Mouse (Mus musculus) ZHBTc4 (cell line): ENCODE data around the gene Cdc26.

ENCODE experiments used
- DNase-seq: peaks from one replicate; pipeline ENCODE4 v3.0.0-alpha.2; 2011; ENCODE audit warnings: low read depth, low spot score

Cdc26 gene

DNA sequence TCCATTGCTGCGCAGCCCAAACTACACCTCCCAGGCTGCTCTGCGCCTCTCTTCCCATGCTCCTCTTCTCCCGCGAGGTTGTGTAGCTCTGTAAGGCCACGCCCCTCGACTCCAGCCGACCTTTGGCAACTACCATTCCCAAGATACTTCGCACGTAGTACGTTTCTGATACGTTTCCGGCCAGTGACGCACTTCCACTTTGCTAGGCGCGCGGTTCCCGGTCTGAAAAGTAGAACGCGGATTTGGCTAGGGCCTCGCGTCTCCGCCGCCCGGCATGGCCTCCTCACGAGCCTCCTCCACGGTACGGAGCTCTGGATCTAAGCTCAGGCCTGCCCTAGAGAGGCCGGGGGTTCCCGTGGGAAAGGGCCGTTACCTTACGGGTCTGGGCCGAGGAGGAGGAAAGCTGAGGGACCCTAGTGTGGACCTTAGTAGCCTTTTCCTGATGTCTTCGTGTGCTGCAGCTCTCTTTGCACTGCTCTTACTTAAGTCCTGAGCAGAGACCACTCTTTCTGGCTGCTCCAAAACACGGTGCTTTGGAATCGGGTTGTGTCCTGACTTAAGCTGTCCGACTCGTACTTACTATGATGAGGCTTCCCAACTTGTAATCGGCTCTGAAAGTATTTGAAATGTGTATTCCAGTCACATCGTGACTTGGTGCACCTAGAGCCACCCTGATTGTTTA is at the start of gene Cdc26, which contains the start of gene Prpf4:
Gene Cdc26, minus strand, starts transcription at position 42 of the 682 bp plus-strand sequence.
Gene Prpf4, plus strand, starts transcription at position 197 of the 682 bp plus-strand sequence.
- DNase-seq = peak; percentile 100

DNA sequence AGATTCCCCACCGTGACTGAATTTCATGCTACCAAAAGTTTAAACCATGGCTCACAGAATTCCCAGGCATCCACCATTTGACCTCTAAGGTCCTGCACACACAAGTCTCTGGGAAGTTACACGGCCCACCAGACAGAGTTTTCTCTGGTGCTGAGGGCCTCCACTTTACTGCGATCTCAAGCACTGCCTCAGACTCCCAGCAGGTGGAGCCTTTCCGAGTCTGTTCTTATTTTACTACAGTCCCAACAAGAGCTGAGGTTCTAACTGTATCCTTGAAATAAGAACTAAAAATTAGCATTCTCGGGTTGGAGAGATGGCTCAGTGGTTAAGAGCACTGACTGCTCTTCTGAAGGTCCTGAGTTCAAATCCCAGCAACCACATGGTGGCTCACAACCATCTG is 46.6 kb upstream of the Cdc26 start:
- DNase-seq = peak; percentile 63

DNA sequence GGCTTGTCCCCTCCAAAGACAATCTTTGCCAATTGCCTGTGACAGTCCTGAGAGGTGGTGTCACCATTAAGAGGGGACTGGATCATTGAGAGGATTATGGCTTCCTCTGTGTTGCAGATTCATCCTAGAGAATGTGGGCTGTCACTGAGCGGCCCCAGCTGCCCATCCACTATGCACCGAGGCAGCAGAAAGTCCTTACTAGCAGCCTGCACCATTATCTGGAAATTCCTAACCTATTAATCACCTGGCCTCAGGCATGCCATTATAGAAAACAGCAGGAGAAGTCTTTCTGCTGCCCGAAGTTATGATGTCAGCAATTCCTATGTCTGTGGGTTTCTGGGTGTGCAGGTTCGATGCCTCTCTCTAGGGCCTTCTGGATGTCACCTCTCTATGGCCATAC is 32.5 kb upstream of the Cdc26 start:
- no peak for DNase-seq

DNA sequence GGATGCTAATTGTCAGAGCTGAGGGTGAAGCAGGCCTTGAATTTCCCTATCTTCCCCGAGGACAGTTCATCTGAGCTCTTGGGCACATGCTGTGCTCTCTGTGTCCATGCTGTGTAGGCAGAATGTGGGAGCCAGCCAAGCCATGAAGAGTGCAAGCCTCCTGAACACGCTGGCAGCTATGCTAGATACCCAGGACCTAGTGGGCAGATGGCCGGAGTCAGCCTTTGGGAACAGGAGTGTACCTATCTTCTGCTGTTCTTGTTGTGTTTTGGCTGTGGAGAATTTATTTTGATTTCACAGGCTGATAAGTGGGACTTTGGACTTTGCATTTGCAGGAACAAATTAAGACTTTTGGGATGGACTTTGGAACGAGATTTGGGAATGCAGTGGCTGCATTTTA is 32.1 kb upstream of the Cdc26 start:
- DNase-seq = no peak

DNA sequence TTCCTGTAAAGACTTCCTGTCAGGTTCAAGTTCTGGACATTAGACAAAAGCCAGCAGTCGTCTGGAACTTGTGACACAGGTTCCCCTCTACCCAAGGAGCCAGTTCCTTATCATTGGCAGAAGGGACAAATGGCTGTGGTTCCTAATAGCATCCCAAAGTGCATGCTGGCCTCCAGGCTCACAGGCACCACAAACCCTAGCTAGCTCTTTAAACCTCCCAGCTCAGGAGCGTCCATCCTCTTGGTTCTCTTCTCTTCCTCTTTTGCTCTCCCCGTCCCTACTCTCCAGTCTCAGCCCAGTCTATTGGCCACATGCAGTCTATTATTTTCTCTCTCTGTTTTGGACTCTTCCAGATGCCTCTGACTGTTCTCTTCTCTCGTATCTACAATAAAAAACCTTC is 31.4 kb upstream of the Cdc26 start:
- no peak for DNase-seq

DNA sequence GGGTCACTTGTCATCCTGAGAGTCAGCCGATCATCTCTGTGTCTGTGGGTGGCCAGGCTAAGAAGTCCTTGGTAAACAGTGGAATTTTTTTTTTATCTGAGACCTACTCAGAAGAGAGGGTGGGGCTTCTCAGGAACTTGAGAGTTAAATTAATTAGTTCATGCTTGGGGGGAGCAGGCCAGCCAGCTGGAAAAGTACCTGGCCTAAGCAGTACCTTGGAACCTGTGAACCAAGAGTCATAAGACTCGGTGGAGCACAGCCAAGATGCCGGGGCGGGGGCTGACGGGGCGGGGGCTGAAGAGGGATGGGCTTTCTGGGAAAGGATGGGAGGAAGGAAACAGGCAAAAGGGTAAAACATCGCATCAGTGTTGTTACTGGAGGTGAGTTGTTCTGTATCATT is 29.4 kb upstream of the Cdc26 start:
- no peak for DNase-seq

DNA sequence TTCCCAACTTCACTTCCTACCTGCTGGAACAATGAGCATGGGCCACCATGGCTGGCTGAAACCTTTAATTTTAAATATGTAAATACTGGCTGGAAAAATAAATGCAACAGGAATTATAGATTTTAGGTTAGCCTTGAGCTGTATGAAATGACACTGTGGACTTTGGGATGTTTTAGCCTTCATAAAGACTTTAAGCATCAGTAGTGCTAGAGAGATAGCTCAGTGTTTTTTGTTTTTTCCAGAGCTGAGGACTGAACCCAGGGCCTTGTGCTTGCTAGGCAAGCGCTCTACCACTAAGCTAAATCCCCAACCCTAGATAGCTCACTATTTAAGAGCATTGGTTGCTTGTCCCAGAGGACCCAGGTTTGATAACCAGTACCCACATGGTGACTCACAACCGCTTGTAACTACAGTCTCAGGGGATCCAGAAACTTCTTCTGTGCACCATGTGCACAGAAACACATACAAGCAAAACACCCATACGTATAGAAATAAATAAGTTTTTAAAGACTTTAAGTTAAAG is 28.9 kb upstream of the Cdc26 start:
- no peak for DNase-seq

DNA sequence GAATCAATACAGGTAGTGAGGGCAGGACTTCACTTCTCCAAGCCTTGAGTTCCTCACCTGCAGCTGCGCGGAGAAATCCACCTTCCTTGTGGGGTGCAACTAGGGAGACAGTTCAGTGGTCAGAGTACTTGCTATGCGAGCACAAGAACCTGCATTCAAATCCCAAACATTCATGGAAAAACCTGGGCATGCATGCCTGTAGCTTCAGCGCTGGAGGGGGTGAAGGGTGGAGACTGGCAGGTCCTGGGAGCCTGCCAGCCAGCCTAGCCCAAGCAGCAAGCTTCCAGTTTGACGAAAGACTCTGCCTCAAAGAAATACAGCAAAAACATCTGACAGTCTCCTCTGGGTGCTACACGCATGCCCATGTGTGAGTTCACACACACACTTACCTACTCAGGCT is 26.6 kb upstream of the Cdc26 start, which contains the start of gene Rnf183:
Gene Rnf183, minus strand, starts transcription at position 172 of the 400 bp plus-strand sequence.
- DNase-seq = no peak

DNA sequence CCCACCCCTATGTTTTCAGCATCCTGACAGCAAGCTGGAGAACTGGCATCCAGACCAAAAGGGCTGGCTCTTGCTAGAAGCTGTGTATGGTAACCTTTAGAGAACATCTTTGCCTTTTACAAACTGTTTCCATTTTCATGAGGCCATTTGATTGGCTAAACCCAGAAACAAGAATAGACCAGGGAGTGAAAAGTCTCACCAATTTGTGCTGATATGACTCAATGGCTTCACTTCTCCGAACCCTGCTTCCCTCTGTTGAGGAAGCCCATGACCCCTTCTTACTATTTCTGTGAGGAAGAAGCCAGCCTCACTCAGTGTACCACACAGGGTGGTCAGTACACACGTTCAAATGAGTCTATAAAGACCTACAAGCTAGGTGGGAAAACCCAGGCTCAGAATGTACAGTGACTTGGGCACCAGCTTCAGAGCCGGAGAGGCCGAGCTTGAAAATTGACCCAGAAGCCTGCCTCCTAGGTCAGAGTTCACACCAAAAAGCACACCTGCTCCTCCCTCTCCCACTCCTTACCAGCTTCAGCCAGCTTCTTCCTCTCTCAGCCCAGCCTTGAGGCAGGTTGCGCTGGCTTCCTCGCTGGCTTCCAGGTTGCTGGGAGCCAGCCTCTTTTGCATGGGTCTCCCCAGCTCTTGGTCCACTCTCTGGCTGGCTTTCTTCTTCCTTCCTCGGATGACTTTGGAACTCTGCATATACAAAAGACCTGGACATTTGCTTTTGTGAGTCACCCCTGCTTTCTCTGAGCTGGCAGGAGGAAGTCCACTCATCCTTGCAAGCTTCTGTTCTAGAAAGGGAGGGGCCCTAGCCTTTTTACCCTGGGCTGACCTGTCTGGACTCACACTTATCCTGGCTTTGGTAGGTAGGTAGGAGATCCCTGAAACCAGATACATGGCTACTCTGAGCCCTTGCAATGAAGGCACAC is 25.8 kb upstream of the Cdc26 start:
- peak; percentile 16 for DNase-seq

DNA sequence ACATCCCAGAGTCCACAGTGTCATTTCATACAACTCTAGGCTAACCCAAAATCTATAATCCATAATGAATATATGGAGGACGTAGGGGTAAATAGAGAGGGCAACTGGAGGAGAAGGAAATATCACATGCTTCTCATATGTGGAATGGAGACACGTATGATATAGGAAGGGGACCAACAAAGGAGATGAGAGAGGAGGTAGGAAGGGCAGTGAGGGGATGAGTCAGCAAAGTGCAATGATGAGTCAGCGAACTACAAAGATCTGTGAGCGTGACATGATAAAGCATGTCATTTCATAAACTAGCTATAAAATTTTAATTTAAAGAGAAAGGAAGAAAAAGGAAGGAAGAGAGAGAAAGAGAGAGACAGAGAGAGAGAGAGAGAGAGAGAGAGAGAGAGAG is 23.1 kb upstream of the Cdc26 start:
- DNase-seq = no peak

DNA sequence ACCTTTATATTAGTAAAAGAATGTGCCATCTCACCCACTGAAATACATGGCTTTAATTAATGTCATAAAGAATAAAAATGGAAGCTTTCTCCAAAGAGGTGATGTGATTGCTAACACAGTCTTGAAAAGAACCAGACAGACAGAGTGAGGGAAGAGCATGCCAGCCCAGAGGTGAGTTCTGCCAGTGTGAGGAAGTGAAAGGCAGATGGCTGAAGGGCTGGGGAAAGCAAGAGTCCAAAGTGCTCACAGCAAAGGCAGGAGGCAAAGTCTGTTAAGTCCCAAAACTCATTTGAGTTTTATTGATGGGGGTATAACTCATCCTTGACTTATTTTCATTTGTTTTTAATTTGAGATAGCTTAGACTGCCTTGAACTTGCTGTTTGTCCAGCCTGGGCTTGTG is 22.2 kb upstream of the Cdc26 start:
- no peak for DNase-seq

DNA sequence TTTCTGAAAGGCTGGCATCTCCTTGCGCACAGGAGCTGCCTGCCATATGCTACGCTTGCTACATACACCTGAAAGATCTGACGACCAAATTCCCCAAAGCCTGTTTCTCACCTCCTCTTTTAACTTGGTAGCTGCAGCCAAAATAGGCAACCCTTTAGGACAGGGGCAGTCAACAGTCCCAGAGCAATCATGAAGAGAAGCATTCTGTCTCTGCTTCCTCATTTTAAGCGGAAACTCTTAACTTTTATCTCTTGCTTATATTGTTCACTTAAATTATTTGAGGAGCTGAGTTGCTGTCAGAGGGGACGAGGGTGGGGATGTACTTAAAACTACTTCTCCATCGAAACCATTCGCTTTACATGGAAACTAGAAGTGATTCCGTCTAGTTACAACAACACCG is 21.2 kb upstream of the Cdc26 start:
- DNase-seq = no peak

DNA sequence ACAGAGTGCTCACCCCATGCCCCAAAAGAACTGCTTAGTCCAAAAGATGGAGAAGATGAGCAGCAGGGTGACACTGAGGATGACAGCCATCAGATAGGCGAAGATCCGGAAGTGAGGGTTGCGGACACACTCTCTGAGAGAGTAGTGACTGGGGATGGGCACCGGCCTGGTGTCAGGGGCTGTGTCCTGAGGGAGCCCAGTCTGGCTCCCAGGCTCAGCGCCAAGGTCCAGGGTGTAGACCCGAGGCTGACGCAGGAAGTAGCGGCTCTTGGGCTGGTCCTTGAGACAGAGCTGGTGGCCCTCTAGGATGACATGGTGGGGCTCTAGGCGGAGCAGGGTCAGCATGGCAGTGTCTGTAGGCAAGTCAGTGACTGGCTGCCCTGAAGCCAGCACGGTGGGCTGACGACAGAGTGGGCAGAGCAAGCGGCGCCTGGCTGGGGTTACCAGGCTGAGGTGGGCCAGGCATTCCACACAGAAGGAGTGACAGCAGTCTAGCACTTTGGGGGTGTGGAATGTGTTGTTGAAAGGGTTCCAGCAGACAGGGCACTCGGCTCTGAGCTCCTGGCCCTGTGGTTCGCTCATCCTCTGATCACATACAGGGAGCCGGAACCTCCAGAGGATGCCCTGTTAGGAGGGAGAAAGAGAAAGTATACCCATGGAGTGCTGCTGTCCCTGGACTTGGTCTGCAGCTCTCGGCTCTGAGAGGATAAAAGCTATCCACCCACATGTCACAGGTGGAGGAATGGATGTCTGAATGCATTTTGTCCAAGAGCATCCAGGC is 19.7 kb upstream of the Cdc26 start:
- peak; percentile 14 for DNase-seq

DNA sequence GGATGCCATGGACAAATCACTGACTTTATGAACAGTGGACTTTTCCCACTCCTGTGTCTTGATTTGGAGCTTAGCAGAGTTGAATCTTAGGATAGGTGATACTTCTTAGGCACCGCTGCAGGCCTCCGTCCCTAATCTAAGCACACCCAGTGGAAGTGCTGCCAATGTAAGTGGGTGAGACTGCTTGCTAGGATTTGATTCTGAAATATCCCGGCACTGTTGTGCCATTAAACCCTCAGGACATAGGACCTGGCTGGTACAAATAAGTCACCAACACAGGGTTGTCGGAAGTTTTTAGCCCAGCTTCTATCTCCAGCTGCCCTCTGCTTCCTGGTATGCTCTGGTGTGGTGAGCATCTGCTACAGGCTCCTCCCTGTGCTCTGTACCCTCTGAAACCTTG is 17.4 kb upstream of the Cdc26 start:
- no peak for DNase-seq

DNA sequence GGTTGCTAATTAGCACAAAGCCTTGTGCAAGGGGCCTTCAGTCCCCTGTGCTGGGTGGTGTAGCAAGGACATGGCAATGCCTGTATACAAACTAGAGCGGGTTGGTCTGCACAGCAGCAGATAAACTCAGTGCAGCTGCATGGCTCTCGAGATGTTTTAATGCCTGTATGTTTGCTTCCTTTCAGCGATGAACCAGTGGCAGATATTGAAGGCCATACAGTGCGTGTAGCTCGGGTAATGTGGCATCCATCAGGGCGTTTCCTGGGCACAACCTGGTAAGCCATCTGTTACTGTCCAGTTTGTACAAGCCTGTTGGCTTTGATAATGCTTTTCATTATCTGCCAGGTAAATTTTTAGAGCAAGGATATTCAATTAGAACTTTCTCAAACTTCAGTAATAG is 10.6 kb upstream of the Cdc26 start:
- DNase-seq = no peak

DNA sequence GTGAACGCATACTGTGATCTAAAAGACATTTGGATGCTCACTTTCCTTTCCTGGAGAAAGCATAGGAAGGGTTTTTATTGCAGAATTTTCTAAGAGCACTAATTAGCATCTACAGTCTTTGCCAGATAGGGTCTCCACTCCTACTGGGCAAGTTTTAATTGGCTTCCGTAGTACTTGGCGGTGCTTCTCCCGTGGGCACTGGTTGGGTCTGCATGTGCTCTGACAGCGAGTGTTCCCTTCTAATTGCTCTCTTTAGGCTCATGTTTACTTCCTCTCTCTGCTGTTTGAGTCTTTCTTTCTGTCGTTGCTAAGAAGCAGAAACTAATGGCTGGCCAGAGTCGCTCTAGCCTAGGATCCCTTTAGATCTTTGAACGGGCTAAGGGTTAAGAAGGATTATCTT is 10.0 kb upstream of the Cdc26 start:
- no peak for DNase-seq

DNA sequence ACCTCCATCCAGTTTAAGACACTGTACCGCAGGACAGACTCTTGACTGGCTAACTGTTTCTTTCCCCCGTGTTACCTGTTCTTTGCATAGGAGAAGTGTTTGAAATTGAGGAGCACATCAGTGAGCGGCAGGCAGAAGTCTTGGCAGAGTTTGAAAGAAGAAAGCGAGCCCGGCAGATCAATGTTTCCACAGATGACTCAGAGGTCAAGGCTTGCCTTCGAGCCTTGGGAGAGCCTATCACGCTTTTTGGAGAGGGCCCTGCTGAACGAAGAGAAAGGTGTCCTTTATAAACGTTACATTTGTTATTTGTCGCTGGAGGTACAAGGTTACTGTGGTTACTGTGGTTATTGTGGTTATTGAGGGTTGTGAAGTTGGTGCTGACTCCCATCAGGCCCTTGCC is 3.2 kb upstream of the Cdc26 start:
- DNase-seq = no peak

DNA sequence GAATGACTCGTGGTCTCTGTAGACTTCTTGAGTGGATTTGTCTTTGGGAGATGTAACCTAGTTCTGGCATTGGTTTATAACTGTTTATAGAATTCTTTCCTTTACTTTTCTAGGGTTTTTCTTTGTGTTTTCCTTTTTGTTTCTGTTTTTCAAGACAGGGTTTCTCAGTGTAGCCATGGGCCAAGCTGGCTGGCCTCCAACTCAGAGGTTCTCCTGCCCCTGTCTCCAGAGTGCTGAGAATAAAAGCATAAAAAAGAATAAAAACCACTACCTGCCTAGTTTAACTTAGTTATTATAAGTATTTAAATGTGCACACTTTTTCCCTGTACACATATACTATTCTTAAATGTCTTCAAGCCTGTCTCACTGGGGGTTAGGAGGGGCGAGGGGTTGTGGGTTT is 1.9 kb upstream of the Cdc26 start:
- no peak for DNase-seq

DNA sequence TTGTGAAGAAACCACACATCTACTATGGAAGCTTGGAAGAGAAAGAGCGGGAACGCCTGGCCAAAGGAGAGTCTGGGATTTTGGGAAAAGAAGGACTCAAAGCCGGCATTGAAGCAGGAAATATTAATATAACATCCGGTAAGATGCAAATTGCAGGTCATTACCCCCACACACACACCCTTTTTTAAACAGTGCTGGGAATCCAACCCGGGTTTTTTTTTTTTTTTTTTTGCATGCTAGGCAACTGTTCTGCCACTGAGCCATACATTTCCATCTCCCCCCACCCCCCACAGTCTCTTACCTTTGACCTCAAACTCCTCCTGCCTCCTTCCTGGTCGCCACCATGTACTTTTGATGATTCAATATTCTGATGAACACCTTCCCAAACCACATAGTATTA is 1.2 kb upstream of the Cdc26 start:
- peak; percentile 23 for DNase-seq

DNA sequence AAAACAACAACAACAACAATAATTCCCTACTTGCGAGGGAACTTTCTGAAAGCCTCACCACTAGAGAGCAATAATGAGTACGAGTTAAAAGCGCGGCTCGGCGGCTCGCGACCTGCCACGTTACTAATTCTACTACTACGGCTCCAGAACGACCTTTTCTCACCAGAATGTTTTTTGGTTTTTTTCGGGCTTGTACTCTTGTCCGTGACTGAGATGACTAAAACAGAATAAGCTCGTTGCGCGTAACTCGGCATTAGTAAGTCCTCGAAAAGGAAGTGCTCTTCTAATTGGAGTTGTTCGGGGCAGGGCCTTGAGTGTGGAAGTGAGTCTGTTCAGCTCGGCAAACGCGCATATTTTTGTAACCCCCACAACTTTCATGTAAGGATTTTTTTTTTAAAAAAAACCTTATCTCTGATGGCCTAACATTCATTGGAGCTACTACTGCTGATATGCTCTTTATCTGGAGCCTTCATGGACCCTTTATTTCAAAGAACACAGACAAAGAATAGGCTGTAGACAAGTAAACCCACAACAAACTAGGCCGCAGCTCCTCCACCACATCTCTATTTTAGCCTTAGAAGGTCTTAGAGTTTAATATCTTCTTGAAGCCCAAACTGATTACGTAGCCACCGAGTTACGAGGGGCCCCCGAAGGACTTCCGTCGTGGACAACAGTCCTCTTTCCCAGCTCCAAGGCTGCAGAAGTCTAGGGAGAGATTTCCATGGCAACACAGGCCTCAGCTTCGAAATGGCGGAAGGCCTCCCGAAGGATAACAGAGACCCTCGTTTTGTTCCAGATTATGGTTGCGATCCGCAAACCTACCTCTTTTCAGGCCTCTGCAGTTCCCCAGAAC is 486 bp downstream of the Cdc26 start:
- DNase-seq = peak; percentile 78

DNA sequence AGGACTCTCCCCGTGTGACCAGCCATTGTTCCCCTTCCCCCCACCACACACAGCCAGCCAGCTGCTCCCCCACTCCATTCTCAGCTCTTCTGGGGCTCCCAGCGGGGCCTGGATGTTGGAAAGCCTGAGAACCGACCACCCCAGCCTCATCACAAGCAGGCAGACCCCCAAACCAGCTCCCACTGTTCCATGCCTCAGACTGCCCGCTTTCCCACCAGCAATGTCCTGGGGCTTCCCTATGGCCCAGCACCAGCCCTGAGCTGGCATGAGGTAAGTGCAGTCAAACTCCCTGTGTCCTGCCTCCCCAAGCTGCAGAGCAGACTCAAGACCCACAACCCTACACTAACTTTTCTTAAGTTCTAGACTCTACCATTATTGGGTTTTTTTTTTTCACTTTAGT is 2.3 kb downstream of the Cdc26 start:
- DNase-seq = no peak
